Mouse (Mus musculus) liver, embryonic 14.5 days (tissue): Measurements from ENCODE around the gene Wrnip1. TPM values are rescaled to one million over a fixed set of nuclear protein-coding genes. Genes with fewer than 3 reads are reported as not detected.

Experiments
- ATAC-seq: fragments of 200-750 bp; cut with Nextera tagmentation; 2 replicates; pipeline ENCODE4 v1.8.0; 2017; ENCODE audit warnings: moderate number of reproducible peaks, mild to moderate bottlenecking, moderate library complexity; ENCODE audit not compliant: insufficient read depth
- DNase-seq, 3 experiments: peaks; one replicate each; pipeline ENCODE4 v3.0.0-alpha.2; 2012 to 2013; ENCODE audit warnings: low read depth in 3 of 3, low spot score in 3 of 3
- H3K27ac ChIP-seq: fragments of 300-500 bp; sonication (generic); 2 replicates; pipeline ENCODE4 v1.5.1; 2014; ENCODE audit warnings: moderate library complexity, mild to moderate bottlenecking, control low read depth, inconsistent platforms
- H3K27me3 ChIP-seq: fragments of 300-500 bp; sonication (generic); 2 replicates; pipeline ENCODE4 v1.6.1; 2014; ENCODE audit warnings: mild to moderate bottlenecking, low read length, moderate library complexity; ENCODE audit not compliant: control insufficient read depth, insufficient read depth
- H3K36me3 ChIP-seq: fragments of 300-500 bp; sonication (generic); replicated peaks from 2 replicates; pipeline ENCODE4 v1.6.1; 2014; ENCODE audit warnings: low read depth; ENCODE audit not compliant: control insufficient read depth, insufficient read depth
- H3K4me1 ChIP-seq, 2 experiments: fragments of 200-500 bp in 1 of 2; fragments of 300-500 bp in 1 of 2; sonication (generic) in 1 of 2; replicated peaks; 2 replicates each; pipeline ENCODE4 v1.6.1; 2012 to 2014; ENCODE audit warnings: antibody characterized with exemption in 1 of 2, inconsistent platforms in 1 of 2, low read length in 1 of 2; ENCODE audit not compliant: control insufficient read depth in 2 of 2, insufficient read depth in 2 of 2
- H3K4me2 ChIP-seq: fragments of 300-500 bp; sonication (generic); 2 replicates; pipeline ENCODE4 v1.6.1; 2014; ENCODE audit warnings: low read depth, mild to moderate bottlenecking, control low read depth, moderate library complexity
- H3K4me3 ChIP-seq, 2 experiments: fragments of 200-500 bp in 1 of 2; fragments of 300-500 bp in 1 of 2; sonication (generic) in 1 of 2; 2 replicates each; pipeline ENCODE4 v1.5.1; 2012 to 2014; ENCODE audit warnings: low read depth in 2 of 2, low read length in 2 of 2, mild to moderate bottlenecking in 2 of 2, control low read depth in 1 of 2, inconsistent platforms in 1 of 2, moderate library complexity in 1 of 2; ENCODE audit not compliant: insufficient read depth in 1 of 2
- H3K9ac ChIP-seq: fragments of 300-500 bp; sonication (generic); replicated peaks from 2 replicates; pipeline ENCODE4 v1.6.1; 2014; ENCODE audit warnings: mild to moderate bottlenecking, control low read depth, moderate library complexity
- H3K9me3 ChIP-seq: fragments of 300-500 bp; sonication (generic); 2 replicates; pipeline ENCODE4 v1.6.1; 2016; ENCODE audit warnings: low read length, mixed read lengths; ENCODE audit not compliant: control insufficient read depth
- CTCF ChIP-seq: IDR thresholded peaks from 2 replicates; pipeline ENCODE4 v1.5.1; 2016; ENCODE audit warnings: antibody characterized with exemption, low read depth, control low read depth
- EP300 ChIP-seq: IDR thresholded peaks from 2 replicates; pipeline ENCODE4 v1.6.1; 2016; ENCODE audit warnings: antibody characterized with exemption, low read depth
- WGBS: fragments of 180-500 bp; shearing (Covaris S2); extraction: QIAGEN DNeasy Blood & Tissue Kit; methylation state at CpG from one replicate; pipeline ENCODE4 v1.1.7; 2014; ENCODE audit not compliant: insufficient replicate concordance; 5-methylcytosine and 5-hydroxymethylcytosine counted together
- polyA plus RNA-seq, 2 experiments: library from polyadenylated mRNA; depleted of rRNA in 1 of 2; stranded (reverse) in 1 of 2; unstranded in 1 of 2; fragments of >200 nt; fragmentation: Nextera tagmentation in 1 of 2; extraction: Ambion mirVana in 1 of 2; gene quantifications; 2 replicates each; pipeline versions ENCODE4 v1.2.1 to v1.2.3; 2012 to 2014

Gene Wrnip1
- 13.2 and 16.3 TPM in 2 replicates for polyA plus RNA-seq (2012; rRNA removed)
- 6.0 and 8.2 TPM in 2 replicates for polyA plus RNA-seq (2014; fragmentation: Nextera tagmentation; extraction: Ambion mirVana)

DNA sequence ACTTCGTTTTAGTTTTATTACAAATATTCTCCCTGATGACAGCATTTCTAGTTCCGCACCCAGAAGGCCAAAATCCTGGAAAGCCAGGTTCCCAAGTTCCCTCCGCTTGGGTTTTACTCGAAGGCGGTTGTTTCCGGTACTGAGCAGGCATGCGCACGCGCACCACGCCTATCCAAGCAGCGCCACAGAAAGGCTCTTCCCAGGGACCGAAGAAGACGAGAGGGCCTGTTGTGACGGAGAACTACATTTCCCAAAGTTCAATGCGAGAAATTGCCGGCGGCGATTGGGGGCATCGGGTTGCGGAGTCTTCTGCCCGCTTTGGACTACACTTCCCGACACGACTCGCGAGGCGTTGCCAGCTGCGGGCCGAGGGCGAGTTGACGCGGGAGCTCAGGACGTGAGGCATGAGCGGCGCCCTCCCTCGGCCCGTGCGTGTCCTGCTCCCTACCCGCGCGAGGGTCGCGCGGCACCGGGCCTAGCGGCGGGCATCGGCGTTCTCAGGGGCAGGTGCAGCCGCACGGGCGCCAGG lies at the start of gene Wrnip1:
Gene Wrnip1, plus strand, starts transcription at position 346 of the 529 bp plus-strand sequence.
- Histone ChIP-seq H3K9me3 (no peaks in the 10 kb centered on the region), H3K27me3 (no peaks in the 10 kb centered on the region), H3K4me3 (peak within 1 kb of the TSS; percentile 71 to 95), H3K4me1 (peaks cover 5 to 6% of the 10 kb centered on the region in 2 experiments; a peak in 3 of 4 replicates), H3K27ac (peak within 1 kb of the TSS; percentile 30), H3K9ac (peak within 1 kb of the TSS; percentile 82), H3K4me2 (peak within 1 kb of the TSS; percentile 98), H3K36me3 (peaks cover 3% of the 10 kb centered on the region)
- TF ChIP-seq CTCF (peak; percentile 48; the same call in 1 of the 2 replicates), EP300 (no peak)
- WGBS: under 1% methylated on average over 51 of the region's 51 CpGs
- ATAC-seq: peak; percentile 93
- peak; percentile 96 to 97 (median 96) for DNase-seq

DNA sequence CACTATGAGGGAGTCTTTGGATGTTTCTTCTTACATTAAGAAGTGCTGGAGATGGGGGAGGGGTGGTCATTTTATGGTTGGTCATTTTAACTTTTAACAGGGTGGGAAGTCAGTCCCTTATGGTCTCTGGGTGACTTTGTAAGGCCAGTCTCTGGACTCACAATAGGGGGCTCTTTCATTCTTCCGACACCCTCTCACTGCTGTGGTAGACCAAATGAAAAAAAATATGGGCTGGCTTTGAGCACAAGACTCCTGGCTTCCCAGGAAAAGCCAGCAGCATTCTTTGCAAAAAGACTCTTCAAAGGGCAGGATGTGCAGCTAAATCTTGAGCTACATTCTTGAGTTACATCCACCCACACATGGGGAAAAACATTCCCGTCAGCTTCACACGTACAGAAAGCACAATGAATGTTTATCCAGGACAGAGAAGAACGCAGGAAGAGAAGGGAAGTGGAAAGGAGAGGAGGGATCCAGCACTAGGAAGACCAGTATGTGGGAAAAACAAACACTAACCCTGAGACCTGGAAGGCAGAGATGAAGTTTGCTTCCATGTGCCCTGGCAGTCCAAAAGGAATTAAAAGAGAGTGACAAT lies 49.7 kb upstream of the Wrnip1 start:
- H3K9ac ChIP-seq: no peak overlapping the region
- no peaks in the 10 kb centered on the region for H3K36me3 ChIP-seq
- H3K4me3 ChIP-seq: no peak overlapping the region
- 26% methylated on average over 4 of the region's 4 CpGs for WGBS
- H3K4me2 ChIP-seq: no peak overlapping the region
- no peak for DNase-seq
- ATAC-seq: no peak
- H3K4me1 ChIP-seq: no peaks in the 10 kb centered on the region
- no peak overlapping the region for H3K27ac ChIP-seq
- H3K27me3 ChIP-seq: no peaks in the 10 kb centered on the region
- no peaks in the 10 kb centered on the region for H3K9me3 ChIP-seq
- TF ChIP-seq CTCF (no peak), EP300 (no peak)

DNA sequence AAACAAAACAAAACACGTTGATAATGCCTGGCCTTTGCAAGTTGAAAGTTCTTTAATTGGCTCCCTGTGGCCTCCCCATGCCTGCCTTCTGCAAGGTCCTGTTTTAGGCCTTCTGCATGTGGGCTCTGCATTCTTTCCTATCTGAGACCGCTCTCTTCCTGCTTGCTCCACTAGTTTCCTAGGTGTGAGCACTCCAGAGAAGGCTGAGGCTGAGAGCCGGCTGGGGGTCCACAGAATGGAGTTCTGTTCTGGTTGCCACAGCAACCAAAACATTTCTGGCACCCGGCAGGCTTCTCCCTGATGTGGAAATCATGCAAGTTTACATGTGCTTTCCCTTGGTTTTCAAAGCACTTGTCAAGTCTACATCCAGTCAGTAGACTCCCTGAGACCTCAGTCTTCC lies 42.8 kb upstream of the Wrnip1 start:
- H3K4me1 ChIP-seq: no peaks in the 10 kb centered on the region
- no peak for ATAC-seq
- no peak overlapping the region for H3K9ac ChIP-seq
- no peak overlapping the region for H3K4me2 ChIP-seq
- H3K36me3 ChIP-seq: no peaks in the 10 kb centered on the region
- H3K27me3 ChIP-seq: no peaks in the 10 kb centered on the region
- DNase-seq: no peak
- no peak for TF ChIP-seq CTCF
- TF ChIP-seq EP300: no peak
- no peaks in the 10 kb centered on the region for H3K9me3 ChIP-seq
- H3K27ac ChIP-seq: no peak overlapping the region
- H3K4me3 ChIP-seq: no peak overlapping the region
- 26% methylated on average over 4 of the region's 4 CpGs for WGBS

DNA sequence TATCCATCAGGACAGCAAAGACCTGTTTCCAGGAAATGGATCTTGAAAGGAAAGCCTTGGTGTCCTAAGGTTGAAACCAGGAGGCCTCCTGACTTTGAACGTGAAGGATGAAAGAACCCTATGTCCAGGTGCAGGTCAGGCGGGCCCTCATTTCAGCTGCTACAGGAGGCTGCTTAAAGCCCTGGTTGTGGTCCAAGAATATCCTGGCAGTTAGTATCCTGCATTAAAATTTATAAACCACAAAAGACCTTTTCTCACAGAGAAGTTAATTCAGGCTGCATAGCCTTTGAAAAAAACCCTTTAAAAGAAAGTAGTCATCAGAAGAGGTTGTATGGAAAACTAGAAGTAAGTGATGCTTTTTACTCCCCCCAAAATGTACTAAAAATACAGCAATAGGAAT lies 41.0 kb upstream of the Wrnip1 start:
- TF ChIP-seq CTCF (no peak), EP300 (no peak)
- Histone ChIP-seq H3K27me3 (no peaks in the 10 kb centered on the region), H3K9ac (no peak overlapping the region), H3K9me3 (no peaks in the 10 kb centered on the region), H3K36me3 (no peaks in the 10 kb centered on the region), H3K4me3 (no peak overlapping the region), H3K27ac (no peak overlapping the region), H3K4me1 (no peaks in the 10 kb centered on the region), H3K4me2 (no peak overlapping the region)
- DNase-seq (no peak), ATAC-seq (no peak)
- WGBS: 68% methylated on average over 2 of the region's 2 CpGs

DNA sequence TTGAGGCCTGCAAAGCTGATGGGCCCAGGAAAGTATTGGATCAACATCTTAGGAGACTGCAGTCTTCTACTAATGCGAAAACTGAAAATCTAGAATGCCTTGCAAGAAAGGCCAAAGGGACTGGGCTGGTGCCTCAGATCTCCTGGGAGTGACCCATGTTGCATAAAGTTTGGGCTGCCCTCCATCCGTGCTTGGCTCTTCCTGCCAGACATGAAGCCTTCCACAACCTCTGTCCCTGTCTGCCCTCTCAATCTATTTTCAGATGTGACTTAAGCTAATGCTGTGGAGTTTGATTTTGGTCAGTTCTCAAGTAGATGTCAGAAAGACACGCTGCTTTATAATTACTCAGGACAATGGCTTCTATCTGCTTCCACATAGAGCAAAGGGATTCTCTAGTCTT lies 38.7 kb upstream of the Wrnip1 start:
- Histone ChIP-seq H3K4me1 (no peaks in the 10 kb centered on the region), H3K36me3 (no peaks in the 10 kb centered on the region), H3K4me2 (no peak overlapping the region), H3K4me3 (no peak overlapping the region), H3K27ac (no peak overlapping the region), H3K9ac (no peak overlapping the region), H3K9me3 (no peaks in the 10 kb centered on the region), H3K27me3 (no peaks in the 10 kb centered on the region)
- TF ChIP-seq CTCF (no peak), EP300 (no peak)
- DNase-seq (no peak), ATAC-seq (no peak)
- WGBS: 47% methylated on average over 3 of the region's 3 CpGs
